Mouse (Mus musculus) cerebellum, postnatal 25 days (tissue): ENCODE results near the gene Rnf151.

Experiments
- DNase-seq, 2 experiments: peaks; one replicate each; pipeline ENCODE4 v3.0.0; 2021; ENCODE audit warnings: mixed read lengths in 2 of 2

The Rnf151 gene

GRCm38 (mm10) chr17:24717943-24718342 lies at the start of gene Rnf151, which contains the start of gene Rps2:
Gene Rnf151, minus strand, starts transcription at chr17:24718063.
Gene Rps2, plus strand, starts transcription at chr17:24718116.
- DNase-seq = no peak

- DNase-seq = no peak
These were observed 48.5 kb upstream of the Rnf151 start for GRCm38 (mm10) chr17:24766266-24766875.

GRCm38 (mm10) chr17:24765016-24765905 lies 47.4 kb upstream of the Rnf151 start:
- no peak for DNase-seq

- DNase-seq = no peak
These were observed 43.3 kb upstream of the Rnf151 start for GRCm38 (mm10) chr17:24761121-24761520.

GRCm38 (mm10) chr17:24757394-24757793 lies 39.5 kb upstream of the Rnf151 start:
- no peak for DNase-seq

GRCm38 (mm10) chr17:24752415-24753394 lies 34.8 kb upstream of the Rnf151 start, which contains the start of gene Hs3st6:
Gene Hs3st6, plus strand, starts transcription at chr17:24752988.
- peak in 1 of 2 experiments; percentile 15 for DNase-seq

GRCm38 (mm10) chr17:24751528-24751927 lies 33.7 kb upstream of the Rnf151 start:
- DNase-seq = no peak

GRCm38 (mm10) chr17:24746986-24747385 lies 29.1 kb upstream of the Rnf151 start:
- no peak for DNase-seq

GRCm38 (mm10) chr17:24745526-24746497 lies 27.9 kb upstream of the Rnf151 start:
- DNase-seq = peak; percentile 61 to 83

- no peak for DNase-seq
These were observed 26.5 kb upstream of the Rnf151 start for GRCm38 (mm10) chr17:24744381-24744780.

GRCm38 (mm10) chr17:24743896-24744295 lies 26.0 kb upstream of the Rnf151 start:
- DNase-seq = no peak

- no peak for DNase-seq
These were observed 24.4 kb upstream of the Rnf151 start for GRCm38 (mm10) chr17:24742307-24742706.

- DNase-seq = no peak
These were observed 22.1 kb upstream of the Rnf151 start for GRCm38 (mm10) chr17:24739926-24740325.

- no peak for DNase-seq
These were observed 20.4 kb upstream of the Rnf151 start for GRCm38 (mm10) chr17:24738238-24738637.

GRCm38 (mm10) chr17:24737135-24737810 lies 19.4 kb upstream of the Rnf151 start:
- no peak for DNase-seq

- peak; percentile 89 to 94 for DNase-seq
These were observed 18.6 kb upstream of the Rnf151 start, which contains the start of gene Msrb1 for GRCm38 (mm10) chr17:24736330-24737051. Gene Msrb1, plus strand, starts transcription at chr17:24736642.

- no peak for DNase-seq
These were observed 17.6 kb upstream of the Rnf151 start for GRCm38 (mm10) chr17:24735446-24735845.

GRCm38 (mm10) chr17:24734513-24734912 lies 16.6 kb upstream of the Rnf151 start:
- DNase-seq = no peak

GRCm38 (mm10) chr17:24733434-24734050 lies 15.7 kb upstream of the Rnf151 start:
- DNase-seq = peak in 1 of 2 experiments; percentile 29
